Mouse (Mus musculus) thymus, adult 2 months (tissue): ENCODE data around the gene Il11.
"Not testable (repeated sequence)": the region's sequence is repeated elsewhere in the genome, so short reads cannot be mapped to it uniquely, and the experiment has no call there.

ENCODE experiments used
- CTCF ChIP-seq: fragments of 200-500 bp; IDR thresholded peaks from 2 replicates; pipeline ENCODE4 v1.5.1; 2012; ENCODE audit warnings: mild to moderate bottlenecking, control low read depth, low read length, moderate library complexity, borderline replicate concordance; ENCODE audit not compliant: control insufficient read depth, poor library complexity, insufficient read depth; ENCODE audit errors: extremely low read depth
- POLR2A ChIP-seq: fragments of 200-500 bp; IDR thresholded peaks from 2 replicates; pipeline ENCODE4 v1.6.1; 2012; ENCODE audit warnings: mild to moderate bottlenecking, low read length, control low read depth, moderate library complexity; ENCODE audit not compliant: control insufficient read depth, poor library complexity, insufficient read depth; ENCODE audit errors: extremely low read depth

DNA sequence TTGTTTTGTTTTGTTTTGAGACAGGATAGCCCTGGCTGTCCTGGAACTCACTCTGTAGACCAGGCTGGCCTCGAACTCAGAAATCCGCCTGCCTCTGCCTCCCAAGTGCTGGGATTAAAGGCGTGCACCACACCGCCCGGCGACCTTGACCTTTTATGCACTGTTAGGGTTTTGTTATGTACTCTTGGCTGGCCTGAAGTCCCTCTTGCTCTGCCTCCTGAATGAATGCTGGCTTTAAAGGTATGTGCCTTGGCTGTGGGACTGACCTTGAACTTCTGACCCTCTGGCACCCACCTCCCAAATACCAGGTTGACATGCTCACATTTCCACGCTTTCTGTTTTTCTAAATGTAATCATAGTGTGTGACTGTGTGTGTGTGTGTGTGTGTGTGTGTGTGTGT, 38.3 kb upstream of the Il11 start:
- TF ChIP-seq CTCF, POLR2A: not testable (repeated sequence)
